ENCODE assay signal across 14 mouse cellular contexts in the genomic region with DNA sequence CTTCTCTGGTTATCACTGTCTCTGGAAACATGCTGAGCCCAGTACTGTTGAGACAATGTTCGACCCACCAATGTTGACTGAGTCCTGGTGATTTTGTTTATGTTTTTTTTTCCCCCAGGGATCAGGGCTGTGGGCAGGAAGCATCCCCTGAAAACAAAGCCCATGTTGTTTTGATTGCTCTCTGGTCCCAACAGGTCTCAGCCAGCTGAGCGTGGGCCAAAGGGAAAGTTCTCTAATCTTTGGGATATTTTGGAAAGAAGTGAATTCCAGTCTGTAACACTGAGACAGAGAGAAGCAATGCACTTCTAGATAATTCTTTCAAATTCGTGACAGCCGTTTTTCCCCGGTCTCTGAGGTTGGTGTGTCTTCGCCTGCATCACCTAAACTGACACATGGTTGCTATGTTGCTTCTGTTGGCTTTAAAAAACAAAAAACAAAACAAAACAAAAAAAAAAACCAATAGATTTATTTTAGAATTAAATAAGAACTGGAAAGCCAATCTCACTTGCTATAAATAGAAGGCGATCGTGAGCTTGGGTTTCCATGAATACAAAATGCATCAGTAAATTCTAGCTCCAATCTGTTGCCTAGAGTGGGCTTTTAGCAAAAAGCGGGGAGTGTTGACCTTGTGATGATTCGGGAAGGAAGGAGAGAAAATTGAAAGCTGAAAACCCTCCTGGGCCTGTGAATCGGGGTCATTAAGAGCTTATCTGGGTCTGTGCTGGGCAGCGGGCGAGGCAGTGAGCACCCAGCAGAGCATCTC. TPM values are rescaled to one million over a fixed set of nuclear protein-coding genes. Genes with fewer than 3 reads are reported as not detected.
DNase-seq lines count a peak whose midpoint lies in the region; TF ChIP-seq lines count a peak whose summit lies in the region.
"Had no signal": no experiment of that assay in that cellular context is flagged by ENCODE, and none has a peak within 500 bp of the region (broad histone marks: within the 10 kb centered on the region; RNA-seq: fewer than 3 reads in every experiment).

No protein-coding gene starts in this region.

- no peak for TF ChIP-seq CTCF in heart, adult 2 months (IDR thresholded peaks at IDR 0.05)

- intact Hi-C loops in heart, adult 2 months (cut with DNase I) = no loop called here
- intact Hi-C loops in heart, postnatal 25 days (cut with DNase I) = no loop called here
- intact Hi-C loops in heart, postnatal 36 days (cut with DNase I) = no loop called here

- peak; percentile 68; the same call in 1 of the 2 replicates for TF ChIP-seq EP300 in heart, adult 2 months (IDR thresholded peaks at IDR 0.05; ENCODE audit: insufficient read depth, low read depth, low read length)

- H3K27me3 ChIP-seq in heart, adult 2 months (ENCODE audit: control insufficient read depth, insufficient read depth, low read length) = no peaks in the 10 kb centered on the region
- H3K27me3 ChIP-seq: neural tube, embryonic 13.5 days had no signal

- WGBS in heart, adult 2 months = 26% methylated on average over 13 of the region's 13 CpGs

- peak; percentile 58 to 60 for DNase-seq in heart, adult 2 months
- DNase-seq in heart, postnatal 25 days (ENCODE audit: low spot score) = no peak
- DNase-seq in retina, postnatal 1 day = peak; percentile 24
- DNase-seq in retina, embryonic 14.5 days (ENCODE audit: low spot score) = no peak
- peak; percentile 62 for DNase-seq in heart, adult 8-10 months (ENCODE audit: low spot score)
- DNase-seq in heart, postnatal 36 days = peak; percentile 42 to 49
- DNase-seq in thymus, postnatal 25 days = no peak
- DNase-seq in layer of hippocampus, adult 11-12 months (ENCODE audit: low spot score) = no peak
- DNase-seq: adrenal gland, postnatal 25 days; lung, postnatal 36 days had no signal

- no peak for TF ChIP-seq POLR2A in heart, adult 2 months (IDR thresholded peaks at IDR 0.05; ENCODE audit: insufficient read depth, low read depth, low read length)

- peak overlapping the region; percentile 22; the same call in 1 of the 2 replicates for H3K9ac ChIP-seq in heart, adult 2 months (ENCODE audit: low read depth, low read length)
- H3K9ac ChIP-seq: limb, embryonic 12.5 days; liver, embryonic 15.5 days; neural tube, embryonic 13.5 days had no signal

- H3K36me3 ChIP-seq in heart, adult 2 months (ENCODE audit: control insufficient read depth, insufficient read depth, low read length) = no peaks in the 10 kb centered on the region
- H3K36me3 ChIP-seq: limb, embryonic 12.5 days; liver, embryonic 15.5 days; neural tube, embryonic 13.5 days had no signal

- H3K27ac ChIP-seq in heart, adult 2 months = peak overlapping the region; percentile 77
- H3K27ac ChIP-seq: limb, embryonic 12.5 days; liver, embryonic 15.5 days; neural tube, embryonic 13.5 days had no signal

- no peak overlapping the region; the same call in 1 of the 2 replicates for H3K4me3 ChIP-seq in heart, adult 2 months
- H3K4me3 ChIP-seq: limb, embryonic 12.5 days; liver, embryonic 15.5 days; neural tube, embryonic 13.5 days had no signal

- peaks cover 19% of the 10 kb centered on the region for H3K4me1 ChIP-seq in heart, adult 2 months (ENCODE audit: control insufficient read depth, insufficient read depth, low read length)
- H3K4me1 ChIP-seq: limb, embryonic 12.5 days; liver, embryonic 15.5 days had no signal

- no peaks in the 10 kb centered on the region for H3K79me2 ChIP-seq in heart, adult 2 months (replicated peaks; ENCODE audit: control insufficient read depth, insufficient read depth, low read length)

RNA-seq across cellular contexts. Expression of gene Alpl, which starts 16.9 kb away (rescaled TPM):
- 10 to 100 TPM; 55.6 to 64.8 TPM for total RNA-seq in heart, adult 2 months (2021)
- polyA plus RNA-seq in heart, adult 2 months (2012; rRNA removed) = 33.2 and 47.8 TPM in 2 replicates
- total RNA-seq in heart, postnatal 25 days (2021) = 10 to 100 TPM; 52.8 to 68.3 TPM
- 10 to 100 TPM; 54.6 to 70.0 (median 62.3) TPM for total RNA-seq in heart, adult 8-10 months (2022)
- total RNA-seq in heart, postnatal 36 days (2021) = 10 to 100 TPM; 29.5 to 45.6 TPM
- total RNA-seq: MEL had no signal

RNA-seq across cellular contexts. Expression of gene Ece1, which starts 48.9 kb away (rescaled TPM):
- 100 to 1,000 TPM; 102 to 120 TPM for total RNA-seq in heart, adult 2 months (2021)
- 23.3 and 27.3 TPM in 2 replicates for polyA plus RNA-seq in heart, adult 2 months (2012; rRNA removed)
- total RNA-seq in heart, postnatal 25 days (2021) = 100 to 1,000 TPM in 1 of 2 experiments, 10 to 100 TPM in 1; 91.2 to 111 TPM
- total RNA-seq in heart, adult 8-10 months (2022) = 100 to 1,000 TPM; 101 to 124 (median 116) TPM
- total RNA-seq in heart, postnatal 36 days (2021) = 100 to 1,000 TPM; 113 to 115 TPM

Comparison
In these comparisons a context has a peak if more than half of its experiments do, and no peak if none do; other contexts are left out.
1. DNase-seq: peak in heart, adult 2 months (2 of 2), retina, postnatal 1 day (single experiment), heart, adult 8-10 months (single experiment) and heart, postnatal 36 days (2 of 2); none in heart, postnatal 25 days (single experiment), retina, embryonic 14.5 days (single experiment), thymus, postnatal 25 days (single experiment) and layer of hippocampus, adult 11-12 months (single experiment).